Mouse (Mus musculus) left cerebral cortex, adult 9 months (tissue): ENCODE data around the gene Gm527.
A peak's percentile ranks its signal among the peaks of the same experiment; 100 is the strongest.

Source experiments
- DNase-seq, 2 experiments: peaks; one replicate each; pipeline ENCODE4 v3.0.0; 2022; ENCODE audit warnings: low spot score in 2 of 2

The Gm527 gene

GRCm38 (mm10) chr12:64917578-64918471 lies at the start of gene Gm527:
Gm527 (plus strand) TSS chr12:64917906.
- peak; percentile 85 to 94 for DNase-seq

GRCm38 (mm10) chr12:64871103-64871502 lies 46.6 kb upstream of the Gm527 start:
- no peak for DNase-seq

- DNase-seq = peak in 1 of 2 experiments; percentile 26
These were observed 20.5 kb upstream of the Gm527 start for GRCm38 (mm10) chr12:64897060-64897730.

- DNase-seq = no peak
These were observed 15.2 kb upstream of the Gm527 start for GRCm38 (mm10) chr12:64902506-64902905.

GRCm38 (mm10) chr12:64903186-64903585 lies 14.5 kb upstream of the Gm527 start:
- DNase-seq = no peak

GRCm38 (mm10) chr12:64912996-64913395 lies 4.7 kb upstream of the Gm527 start:
- DNase-seq = no peak

- no peak for DNase-seq
These were observed 971 bp upstream of the Gm527 start for GRCm38 (mm10) chr12:64916735-64917134.

GRCm38 (mm10) chr12:64937493-64937892 lies 19.8 kb downstream of the Gm527 start:
- DNase-seq = no peak

- DNase-seq = no peak
These were observed 46.9 kb downstream of the Gm527 start for GRCm38 (mm10) chr12:64964560-64964959.

- DNase-seq = peak; percentile 98 to 100
These were observed 47.7 kb downstream of the Gm527 start, which contains the start of the genes Klhl28 and Togaram1 for GRCm38 (mm10) chr12:64965124-64966026. Klhl28 (minus strand) TSS chr12:64965534. Togaram1 (plus strand) TSS chr12:64965804.

GRCm38 (mm10) chr12:64966101-64966631 lies 48.5 kb downstream of the Gm527 start:
- peak in 1 of 2 experiments; percentile 10 for DNase-seq

- DNase-seq = no peak
These were observed 49.1 kb downstream of the Gm527 start for GRCm38 (mm10) chr12:64966652-64967435.

- no peak for DNase-seq
These were observed 49.8 kb downstream of the Gm527 start for GRCm38 (mm10) chr12:64967470-64967869.

- no peak for DNase-seq
These were observed 50.4 kb downstream of the Gm527 start for GRCm38 (mm10) chr12:64968067-64968466.

- DNase-seq = no peak
These were observed 53.7 kb downstream of the Gm527 start for GRCm38 (mm10) chr12:64971399-64971798.

- no peak for DNase-seq
These were observed 54.4 kb downstream of the Gm527 start for GRCm38 (mm10) chr12:64972063-64972462.
